Comparison of ENCODE assay signal across 8 mouse cellular contexts in the genomic region with DNA sequence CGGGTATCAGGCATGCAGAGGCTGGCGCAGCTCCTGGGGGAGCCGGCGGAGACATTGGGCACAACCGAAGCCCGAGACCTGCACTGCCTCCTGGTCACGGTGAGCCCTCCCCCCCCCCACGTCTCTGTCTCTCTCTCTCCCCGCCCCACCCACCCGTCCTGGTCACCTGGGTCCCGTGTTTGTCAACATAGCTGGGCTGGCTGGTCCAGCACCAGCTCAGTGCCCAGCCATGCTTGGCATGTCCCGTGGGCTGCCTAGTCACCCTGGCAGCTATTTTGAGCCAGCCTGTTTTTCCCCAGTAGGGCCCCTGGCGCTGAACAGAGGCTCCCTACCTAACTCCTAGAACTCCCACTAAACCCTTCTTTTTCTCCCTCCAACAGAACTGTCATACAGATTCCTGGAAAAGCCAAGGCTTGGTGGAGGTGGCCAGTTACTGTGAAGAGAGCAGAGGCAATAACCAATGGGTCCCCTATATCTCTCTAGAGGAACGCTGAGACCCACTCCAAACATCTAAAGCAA. TPM values are rescaled to one million over a fixed set of nuclear protein-coding genes. Genes with fewer than 3 reads are reported as not detected.
DNase-seq lines count a peak whose midpoint lies in the region; ATAC-seq and TF ChIP-seq lines count a peak whose summit lies in the region.

No protein-coding gene starts in this region.

- ATAC-seq in kidney, postnatal 0 days (replicated peaks; ENCODE audit: low FRiP score, low read depth) = no peak

- peak overlapping the region; percentile 94 for H3K4me2 ChIP-seq in kidney, postnatal 0 days (ENCODE audit: low read length)
- H3K4me2 ChIP-seq in myocyte (ENCODE audit: low read depth) = peak overlapping the region; percentile 96

- peak overlapping the region; percentile 88; the same call in 1 of the 2 replicates for H3K27ac ChIP-seq in layer of hippocampus, adult 2 months
- peak overlapping the region; percentile 84 for H3K27ac ChIP-seq in heart, embryonic 10.5 days
- H3K27ac ChIP-seq in kidney, postnatal 0 days = no peak overlapping the region; the same call in 1 of the 2 replicates

- H3K9ac ChIP-seq in kidney, postnatal 0 days (ENCODE audit: low read depth, low read length) = peak overlapping the region; percentile 74

- H3ac ChIP-seq in myocyte (ENCODE audit: control insufficient read depth, insufficient read length) = peak overlapping the region; percentile 42

- H3K36me3 ChIP-seq in heart, embryonic 10.5 days = no peaks in the 10 kb centered on the region
- no peaks in the 10 kb centered on the region for H3K36me3 ChIP-seq in kidney, postnatal 0 days (ENCODE audit: insufficient read depth, low read length)
- H3K36me3 ChIP-seq in myocyte (ENCODE audit: control insufficient read depth, insufficient read depth) = no peaks in the 10 kb centered on the region

- peak overlapping the region; percentile 65 for H3K4me3 ChIP-seq in layer of hippocampus, adult 2 months
- peak overlapping the region; percentile 74 for H3K4me3 ChIP-seq in heart, embryonic 10.5 days
- H3K4me3 ChIP-seq in kidney, postnatal 0 days (replicated peaks; ENCODE audit: low read depth, low read length) = peak overlapping the region; percentile 72
- H3K4me3 ChIP-seq in myocyte = peak overlapping the region; percentile 97

- 4% methylated on average over 13 of the region's 14 CpGs for WGBS in heart, embryonic 10.5 days
- WGBS in kidney, postnatal 0 days = 7% methylated on average over 14 of the region's 14 CpGs

- no peaks in the 10 kb centered on the region for H3K9me3 ChIP-seq in heart, embryonic 10.5 days
- no peaks in the 10 kb centered on the region for H3K9me3 ChIP-seq in kidney, postnatal 0 days (replicated peaks; ENCODE audit: low read length)

- peaks cover 56% of the 10 kb centered on the region for H3K27me3 ChIP-seq in heart, embryonic 10.5 days (ENCODE audit: insufficient read depth, poor library complexity, severe bottlenecking)
- peaks cover 12% of the 10 kb centered on the region for H3K27me3 ChIP-seq in kidney, postnatal 0 days (ENCODE audit: insufficient read depth, low read length)
- H3K27me3 ChIP-seq in myocyte (ENCODE audit: control insufficient read depth, insufficient read depth, insufficient read length) = no peaks in the 10 kb centered on the region

- H3K79me2 ChIP-seq in myocyte (ENCODE audit: control insufficient read depth, insufficient read depth) = peaks cover 12% of the 10 kb centered on the region

- peaks cover 76% of the 10 kb centered on the region for H3K4me1 ChIP-seq in heart, embryonic 10.5 days
- peaks cover 38% of the 10 kb centered on the region for H3K4me1 ChIP-seq in kidney, postnatal 0 days (replicated peaks; ENCODE audit: insufficient read depth, low read length)

- no peak; the same call in 1 of the 2 replicates for TF ChIP-seq CTCF in layer of hippocampus, adult 2 months (conservative IDR thresholded peaks at IDR 0.05)
- TF ChIP-seq CTCF in kidney, postnatal 0 days (IDR thresholded peaks at IDR 0.05; ENCODE audit: low read depth) = no peak

- TF ChIP-seq POLR2A in myocyte (IDR thresholded peaks at IDR 0.05; ENCODE audit: insufficient read length, low read depth) = peak; percentile 30

- DNase-seq in layer of hippocampus, adult 2 months (ENCODE audit: low spot score in 2 of 2) = peak in 1 of 2 experiments; percentile 26
- no peak for DNase-seq in layer of hippocampus, postnatal 36 days
- peak; percentile 58 to 64 for DNase-seq in adrenal gland, postnatal 36 days
- no peak for DNase-seq in heart, embryonic 10.5 days (ENCODE audit: low spot score)
- no peak for DNase-seq in kidney, postnatal 0 days (ENCODE audit: low spot score)
- no peak for DNase-seq in spleen, postnatal 10 days (ENCODE audit: low spot score in 2 of 2)
- DNase-seq in spleen, postnatal 36 days (ENCODE audit: low spot score in 2 of 2) = no peak

TF ChIP-seq in myocyte, 11 proteins besides CTCF, POLR2A, EP300 and RAD21:
- TF ChIP-seq TCF3 (IDR thresholded peaks at IDR 0.05; ENCODE audit: insufficient read length, low read depth) = no peak
- no peak for TF ChIP-seq SRF (IDR thresholded peaks at IDR 0.05; ENCODE audit: control insufficient read depth, insufficient read length, low read depth)
- TF ChIP-seq TCF12 (IDR thresholded peaks at IDR 0.05; ENCODE audit: insufficient read depth, poor library complexity, severe bottlenecking) = no peak
- TF ChIP-seq MAX (IDR thresholded peaks at IDR 0.05; ENCODE audit: low read depth) = no peak
- no peak for TF ChIP-seq CEBPB (IDR thresholded peaks at IDR 0.05; ENCODE audit: insufficient read depth, poor library complexity, severe bottlenecking)
- no peak for TF ChIP-seq REST (IDR thresholded peaks at IDR 0.05; ENCODE audit: insufficient read depth, insufficient read length)
- TF ChIP-seq USF1 (IDR thresholded peaks at IDR 0.05; ENCODE audit: low read depth) = no peak
- no peak for TF ChIP-seq E2F4 (IDR thresholded peaks at IDR 0.05; ENCODE audit: insufficient read depth)
- TF ChIP-seq MYOD1 (IDR thresholded peaks at IDR 0.05; ENCODE audit: control insufficient read depth in 1 of 3, insufficient read length in 2 of 3, low read depth in 2 of 3) = no peak
- peak in 1 of 3 experiments; percentile 55 for TF ChIP-seq MYOG (IDR thresholded peaks at IDR 0.05; ENCODE audit: control insufficient read depth in 1 of 3, insufficient read depth in 1 of 3, insufficient read length in 2 of 3, low read depth in 2 of 3)
- peak; percentile 47 for TF ChIP-seq POLR2AphosphoS2 (IDR thresholded peaks at IDR 0.05; ENCODE audit: insufficient read length, low read depth)

RNA-seq across cellular contexts. Expression of gene Gadd45b, which starts 1.3 kb away (rescaled TPM):
- 10 to 100 TPM; 17.0 to 17.5 TPM for total RNA-seq in layer of hippocampus, adult 2 months (2021)
- 10 to 100 TPM; 17.7 to 19.1 TPM for total RNA-seq in layer of hippocampus, postnatal 36 days (2021)
- 100 to 1,000 TPM in 1 of 2 experiments, 10 to 100 TPM in 1; 81.7 to 149 TPM for total RNA-seq in adrenal gland, postnatal 36 days (2021)
- 17.1 and 20.1 TPM in 2 replicates for polyA plus RNA-seq in heart, embryonic 10.5 days (2016; fragmentation: Nextera tagmentation; extraction: Ambion mirVana)
- 17.4 and 20.8 TPM in 2 replicates for polyA plus RNA-seq in kidney, postnatal 0 days (2015; fragmentation: Nextera tagmentation; extraction: Ambion mirVana)
- polyA plus RNA-seq in myocyte (2012; fragmentation: generic; extraction: Trizol) = 52.2 TPM

RNA-seq across cellular contexts. Expression of gene Lmnb2, which starts 13.2 kb away (rescaled TPM):
- 10 to 100 TPM; 20.8 to 21.9 TPM for total RNA-seq in layer of hippocampus, adult 2 months (2021)
- total RNA-seq in layer of hippocampus, postnatal 36 days (2021) = 10 to 100 TPM; 19.6 to 19.7 TPM
- 10 to 100 TPM; 11.2 to 17.2 TPM for total RNA-seq in adrenal gland, postnatal 36 days (2021)
- 39.7 and 47.3 TPM in 2 replicates for polyA plus RNA-seq in heart, embryonic 10.5 days (2016; fragmentation: Nextera tagmentation; extraction: Ambion mirVana)
- 21.9 and 26.0 TPM in 2 replicates for polyA plus RNA-seq in kidney, postnatal 0 days (2015; fragmentation: Nextera tagmentation; extraction: Ambion mirVana)
- polyA plus RNA-seq in myocyte (2012; fragmentation: generic; extraction: Trizol) = 65.2 TPM

RNA-seq across cellular contexts. Expression of gene Timm13, which starts 30.4 kb away (rescaled TPM):
- 100 to 1,000 TPM; 134 to 145 TPM for total RNA-seq in layer of hippocampus, adult 2 months (2021)
- total RNA-seq in layer of hippocampus, postnatal 36 days (2021) = 100 to 1,000 TPM; 142 to 144 TPM
- 100 to 1,000 TPM; 202 to 239 TPM for total RNA-seq in adrenal gland, postnatal 36 days (2021)
- 348 and 363 TPM in 2 replicates for polyA plus RNA-seq in heart, embryonic 10.5 days (2016; fragmentation: Nextera tagmentation; extraction: Ambion mirVana)
- 434 and 437 TPM in 2 replicates for polyA plus RNA-seq in kidney, postnatal 0 days (2015; fragmentation: Nextera tagmentation; extraction: Ambion mirVana)
- 225 TPM for polyA plus RNA-seq in myocyte (2012; fragmentation: generic; extraction: Trizol)

RNA-seq across cellular contexts. Expression of gene Tmprss9, which starts 59.6 kb away (rescaled TPM):
- under 1 TPM; 0.46 to 0.56 TPM for total RNA-seq in layer of hippocampus, adult 2 months (2021)
- under 1 TPM; 0.15 to 0.40 TPM for total RNA-seq in layer of hippocampus, postnatal 36 days (2021)
- total RNA-seq in adrenal gland, postnatal 36 days (2021) = not detected
- polyA plus RNA-seq in heart, embryonic 10.5 days (2016; fragmentation: Nextera tagmentation; extraction: Ambion mirVana) = not detected in 2 replicates
- 0.04 TPM in 1 of 2 replicates, not detected in the other for polyA plus RNA-seq in kidney, postnatal 0 days (2015; fragmentation: Nextera tagmentation; extraction: Ambion mirVana)
- 0.05 TPM for polyA plus RNA-seq in myocyte (2012; fragmentation: generic; extraction: Trizol)

Comparison
In these comparisons a context has a peak if more than half of its experiments do, and no peak if none do; other contexts are left out.
1. DNase-seq: peak in adrenal gland, postnatal 36 days (2 of 2); none in layer of hippocampus, postnatal 36 days (0 of 2), heart, embryonic 10.5 days (single experiment), kidney, postnatal 0 days (single experiment), spleen, postnatal 10 days (0 of 2) and spleen, postnatal 36 days (0 of 2).
2. RNA of gene Gadd45b, which starts 1.3 kb away (total RNA-seq): 81.7 to 149 TPM in adrenal gland, postnatal 36 days; 17.7 to 19.1 TPM in layer of hippocampus, postnatal 36 days and 17.0 to 17.5 TPM in layer of hippocampus, adult 2 months; every median in the first group is over 4 times any median in the second.
3. Peak in every context shown above with its lines, with median percentiles within 50 percentile points of each other: H3K4me3 ChIP-seq.